Mouse (Mus musculus) midbrain, embryonic 13.5 days (tissue): ENCODE results near the gene Apobec3. TPM values are rescaled to one million over a fixed set of nuclear protein-coding genes. Genes with fewer than 3 reads are reported as not detected.
"Not testable (repeated sequence)": the region's sequence is repeated elsewhere in the genome, so short reads cannot be mapped to it uniquely, and the experiment has no call there.

Source experiments
- ATAC-seq: fragments of 200-750 bp; cut with Nextera tagmentation; 2 replicates; pipeline ENCODE4 v1.8.0; 2017; ENCODE audit warnings: mild to moderate bottlenecking, moderate TSS enrichment, moderate library complexity
- H3K27ac ChIP-seq: fragments of 300-500 bp; sonication (generic); 2 replicates; pipeline ENCODE4 v1.5.1; 2015; ENCODE audit warnings: inconsistent platforms, mild to moderate bottlenecking, moderate library complexity
- H3K27me3 ChIP-seq: fragments of 300-500 bp; sonication (generic); 2 replicates; pipeline ENCODE4 v1.6.1; 2015; ENCODE audit warnings: mild to moderate bottlenecking, inconsistent platforms
- H3K36me3 ChIP-seq: fragments of 300-500 bp; sonication (generic); 2 replicates; pipeline ENCODE4 v1.6.1; 2015; ENCODE audit warnings: mild to moderate bottlenecking, inconsistent platforms
- H3K4me1 ChIP-seq: fragments of 300-500 bp; sonication (generic); replicated peaks from 2 replicates; pipeline ENCODE4 v1.6.1; 2015; ENCODE audit warnings: inconsistent platforms
- H3K4me2 ChIP-seq: fragments of 300-500 bp; sonication (generic); replicated peaks from 2 replicates; pipeline ENCODE4 v1.6.1; 2015; ENCODE audit warnings: moderate library complexity, mild to moderate bottlenecking, inconsistent platforms
- H3K4me3 ChIP-seq: fragments of 300-500 bp; sonication (generic); replicated peaks from 2 replicates; pipeline ENCODE4 v1.5.1; 2015; ENCODE audit warnings: mild to moderate bottlenecking, inconsistent platforms
- H3K9ac ChIP-seq: fragments of 300-500 bp; sonication (generic); replicated peaks from 2 replicates; pipeline ENCODE4 v1.6.1; 2015; ENCODE audit warnings: mild to moderate bottlenecking, inconsistent platforms
- H3K9me3 ChIP-seq: fragments of 300-500 bp; sonication (generic); 2 replicates; pipeline ENCODE4 v1.6.1; 2016; ENCODE audit warnings: mild to moderate bottlenecking, inconsistent platforms
- WGBS: fragments of 180-500 bp; shearing (Covaris S2); methylation state at CpG from one replicate; pipeline ENCODE4 v1.1.7; 2015; 5-methylcytosine and 5-hydroxymethylcytosine counted together
- polyA plus RNA-seq: library from polyadenylated mRNA; unstranded; fragments of >200 nt; fragmentation: Nextera tagmentation; extraction: Ambion mirVana; gene quantifications from 2 replicates; pipeline ENCODE4 v1.2.1, GENCODE M21; 2015

Apobec3 gene
- polyA plus RNA-seq, 1 experiment from 2014 or later = 3.1 TPM

DNA sequence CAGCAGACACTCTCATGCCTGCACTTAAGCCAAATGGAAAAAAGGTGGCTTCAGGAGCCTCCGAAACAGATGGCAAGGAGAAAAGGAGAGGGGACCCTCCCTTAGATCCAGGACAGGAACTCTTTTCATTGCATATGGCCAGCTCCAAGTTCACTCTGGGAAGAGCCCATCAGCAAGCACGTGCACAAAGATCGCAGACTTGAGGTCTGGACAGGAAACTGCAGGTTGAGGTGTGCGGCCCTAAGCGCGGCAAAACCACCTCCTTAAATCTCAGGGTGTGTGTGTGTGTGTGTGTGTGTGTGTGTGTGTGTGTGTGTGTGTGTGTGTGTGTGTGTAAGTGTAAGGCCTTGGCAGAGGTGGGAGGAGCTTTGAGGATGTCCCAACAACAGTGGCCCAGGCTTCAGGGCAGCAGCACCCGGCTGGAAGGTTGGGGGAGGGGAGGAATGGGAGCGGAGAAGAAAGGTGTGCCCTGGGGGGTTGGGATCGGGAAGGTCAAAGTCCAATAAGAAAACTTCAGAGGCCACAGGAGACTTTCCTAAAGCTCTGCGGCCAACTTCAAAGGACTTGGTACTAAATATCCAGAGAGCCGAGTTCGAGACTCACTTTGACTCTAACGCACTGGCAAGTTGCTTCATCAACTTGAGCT is 40.2 kb downstream of the Apobec3 start:
- peak overlapping the region; percentile 69; the same call in 1 of the 2 replicates for H3K9ac ChIP-seq
- peaks cover 30% of the 10 kb centered on the region for H3K27me3 ChIP-seq
- H3K9me3 ChIP-seq = no peaks in the 10 kb centered on the region
- H3K27ac ChIP-seq = no peak overlapping the region
- peak overlapping the region; percentile 69 for H3K4me2 ChIP-seq
- no peaks in the 10 kb centered on the region for H3K36me3 ChIP-seq
- peak overlapping the region; percentile 67 for H3K4me3 ChIP-seq
- 20% methylated on average over 13 of the region's 13 CpGs for WGBS
- peaks cover 45% of the 10 kb centered on the region for H3K4me1 ChIP-seq
- no peak for ATAC-seq

DNA sequence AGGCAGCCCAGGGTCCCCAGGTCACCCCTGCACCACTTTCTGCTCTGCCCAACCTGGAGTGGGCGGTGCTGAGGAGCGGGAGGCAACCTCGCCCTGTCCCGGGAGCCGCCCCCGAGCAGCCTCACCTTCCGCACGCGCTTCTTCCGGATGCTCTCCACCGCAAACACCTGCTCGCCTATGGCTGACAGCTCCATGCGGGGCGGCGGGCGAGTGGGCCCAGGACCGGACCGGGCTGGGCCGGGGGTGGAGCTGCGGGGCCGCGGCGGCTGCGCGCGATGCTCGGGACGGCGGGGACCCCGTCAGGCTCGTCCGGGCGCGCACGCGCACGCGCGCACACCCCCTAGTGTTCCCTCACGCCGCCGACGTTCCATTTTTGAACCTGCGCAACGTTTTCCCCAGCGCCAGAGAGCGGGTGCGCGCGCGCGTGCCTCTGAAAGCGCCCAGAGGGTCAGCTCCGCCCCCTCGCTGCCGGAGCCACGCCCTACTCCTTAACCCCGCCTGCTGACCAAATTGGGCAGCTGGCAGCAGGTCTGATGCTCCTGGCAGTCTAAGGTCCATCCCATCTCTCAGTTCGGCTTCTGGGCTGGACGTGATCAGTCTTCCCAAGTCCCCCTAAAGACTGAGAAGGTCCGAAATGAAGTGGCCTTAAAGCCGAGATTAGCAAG is 41.0 kb downstream of the Apobec3 start:
- H3K4me1 ChIP-seq = peaks cover 39% of the 10 kb centered on the region
- no peaks in the 10 kb centered on the region for H3K36me3 ChIP-seq
- ATAC-seq = peak; percentile 66
- H3K27ac ChIP-seq = no peak overlapping the region
- under 1% methylated on average over 58 of the region's 62 CpGs for WGBS
- H3K4me3 ChIP-seq = peak overlapping the region; percentile 67
- no peaks in the 10 kb centered on the region for H3K9me3 ChIP-seq
- peaks cover 30% of the 10 kb centered on the region for H3K27me3 ChIP-seq
- H3K4me2 ChIP-seq = peak overlapping the region; percentile 69
- H3K9ac ChIP-seq = peak overlapping the region; percentile 69

- peak overlapping the region; percentile 67 for H3K4me3 ChIP-seq
- peaks cover 33% of the 10 kb centered on the region for H3K4me1 ChIP-seq
- no peaks in the 10 kb centered on the region for H3K36me3 ChIP-seq
- no peak overlapping the region for H3K9ac ChIP-seq
- peak; percentile 46 for ATAC-seq
- no peaks in the 10 kb centered on the region for H3K9me3 ChIP-seq
- no peak overlapping the region for H3K27ac ChIP-seq
- H3K4me2 ChIP-seq = peak overlapping the region; percentile 69
- peaks cover 30% of the 10 kb centered on the region for H3K27me3 ChIP-seq
- 4% methylated on average over 22 of the region's 22 CpGs for WGBS
These were observed 41.7 kb downstream of the Apobec3 start for GRCm38 (mm10) chr15:79933052-79933669.

GRCm38 (mm10) chr15:79933670-79934514 is 42.4 kb downstream of the Apobec3 start:
- no peaks in the 10 kb centered on the region for H3K36me3 ChIP-seq
- WGBS = 1% methylated on average over 22 of the region's 22 CpGs
- ATAC-seq = no peak
- H3K27me3 ChIP-seq = peaks cover 30% of the 10 kb centered on the region
- peaks cover 31% of the 10 kb centered on the region for H3K4me1 ChIP-seq
- H3K4me3 ChIP-seq = peak overlapping the region; percentile 3
- no peak overlapping the region for H3K27ac ChIP-seq
- H3K9me3 ChIP-seq = no peaks in the 10 kb centered on the region
- no peak overlapping the region for H3K9ac ChIP-seq
- H3K4me2 ChIP-seq = peak overlapping the region; percentile 43

DNA sequence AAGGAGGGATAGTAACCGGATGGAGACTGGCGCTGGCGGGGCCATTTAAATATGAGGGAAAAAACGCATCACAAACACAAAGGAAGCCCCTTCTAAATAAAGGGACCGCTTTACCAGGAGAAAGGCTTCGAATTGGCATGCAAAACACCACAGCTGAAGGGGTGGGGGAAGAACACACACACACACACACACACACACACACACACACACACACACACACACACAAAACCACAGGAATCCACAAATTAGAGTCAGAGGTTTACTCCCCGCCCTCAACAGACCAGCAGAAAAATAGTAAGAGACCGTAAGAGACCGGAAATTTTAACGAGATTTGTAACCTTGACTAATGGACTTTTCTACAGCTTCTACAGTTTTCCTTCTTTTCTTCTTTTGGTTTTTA is 43.3 kb downstream of the Apobec3 start:
- H3K4me3 ChIP-seq = no peak overlapping the region
- H3K27me3 ChIP-seq = peaks cover 30% of the 10 kb centered on the region
- H3K9me3 ChIP-seq = no peaks in the 10 kb centered on the region
- 2% methylated on average over 10 of the region's 10 CpGs for WGBS
- ATAC-seq = no peak
- H3K36me3 ChIP-seq = no peaks in the 10 kb centered on the region
- peak overlapping the region; percentile 43 for H3K4me2 ChIP-seq
- H3K27ac ChIP-seq = no peak overlapping the region
- peaks cover 31% of the 10 kb centered on the region for H3K4me1 ChIP-seq
- no peak overlapping the region for H3K9ac ChIP-seq

DNA sequence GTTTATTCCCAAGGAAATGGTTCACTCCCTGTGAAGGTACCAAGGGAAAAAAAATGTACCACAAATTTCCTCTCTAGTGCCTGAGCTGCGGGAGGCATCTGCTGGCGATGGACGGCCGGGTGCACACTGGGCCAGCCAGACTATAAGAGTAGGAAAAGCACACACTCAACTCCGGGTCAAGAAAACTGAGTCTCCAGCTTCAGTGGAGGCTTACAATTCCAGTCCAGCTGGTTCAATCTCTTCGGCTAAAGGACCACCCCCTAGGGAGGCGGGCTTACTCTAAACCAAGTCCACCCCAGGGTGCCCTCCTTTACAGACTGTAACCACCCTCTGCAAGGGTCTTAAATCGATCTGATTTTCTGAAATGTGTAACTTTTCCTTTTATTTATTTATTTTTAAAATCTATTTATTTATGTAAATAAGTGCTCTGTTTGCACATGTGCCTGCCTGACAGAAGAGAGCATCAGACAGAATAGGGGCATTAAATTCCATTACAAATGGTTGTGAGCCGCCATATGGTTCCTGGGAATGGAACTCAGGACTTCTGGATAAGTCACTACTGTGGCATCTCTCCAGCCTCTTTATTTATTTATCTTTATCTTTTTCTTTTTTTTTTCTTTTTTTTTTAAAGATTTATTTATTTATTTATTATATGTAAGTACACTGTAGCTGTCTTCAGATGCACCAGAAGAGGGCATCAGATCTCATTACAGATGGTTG is 44.4 kb downstream of the Apobec3 start:
- no peak for ATAC-seq
- no peaks in the 10 kb centered on the region for H3K9me3 ChIP-seq
- H3K4me3 ChIP-seq = no peak overlapping the region
- H3K4me2 ChIP-seq = no peak overlapping the region
- peaks cover 24% of the 10 kb centered on the region for H3K27me3 ChIP-seq
- H3K4me1 ChIP-seq = peaks cover 31% of the 10 kb centered on the region
- no peaks in the 10 kb centered on the region for H3K36me3 ChIP-seq
- 31% methylated on average over 9 of the region's 9 CpGs for WGBS
- H3K9ac ChIP-seq = no peak overlapping the region
- H3K27ac ChIP-seq = no peak overlapping the region

DNA sequence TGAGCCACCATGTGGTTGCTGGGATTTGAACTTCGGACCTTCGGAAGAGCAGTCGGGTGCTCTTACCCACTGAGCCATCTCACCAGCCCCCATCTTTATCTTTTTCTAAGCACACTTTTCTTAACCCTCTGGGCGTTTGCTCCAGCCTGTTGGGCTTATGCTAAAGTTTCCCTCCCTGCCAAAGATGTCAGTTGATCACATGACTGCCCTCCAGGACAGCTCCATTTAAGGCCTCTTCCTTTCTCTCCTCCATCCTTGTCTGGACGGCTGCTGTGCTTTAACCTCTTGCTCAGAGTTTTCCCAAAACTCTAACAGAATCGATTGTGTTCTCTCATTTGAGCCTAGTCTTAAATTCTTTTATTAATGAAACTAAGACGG is 44.9 kb downstream of the Apobec3 start:
- 71% methylated on average over 7 of the region's 7 CpGs for WGBS
- ATAC-seq = no peak
- Histone ChIP-seq H3K9ac (no peak overlapping the region), H3K9me3 (no peaks in the 10 kb centered on the region), H3K27ac (no peak overlapping the region), H3K4me1 (peaks cover 31% of the 10 kb centered on the region), H3K4me3 (no peak overlapping the region), H3K4me2 (no peak overlapping the region), H3K27me3 (peaks cover 24% of the 10 kb centered on the region), H3K36me3 (no peaks in the 10 kb centered on the region)

- ATAC-seq = no peak
- Histone ChIP-seq H3K9ac (no peak overlapping the region), H3K27me3 (peaks cover 2% of the 10 kb centered on the region), H3K27ac (no peak overlapping the region), H3K4me2 (no peak overlapping the region), H3K36me3 (no peaks in the 10 kb centered on the region), H3K4me1 (peaks cover 13% of the 10 kb centered on the region), H3K4me3 (no peak overlapping the region), H3K9me3 (no peaks in the 10 kb centered on the region)
- 91% methylated on average over 12 of the region's 12 CpGs for WGBS
These were observed 47.6 kb downstream of the Apobec3 start for GRCm38 (mm10) chr15:79939020-79939419.

- H3K9ac ChIP-seq, H3K4me2 ChIP-seq, H3K9me3 ChIP-seq, H3K4me3 ChIP-seq, H3K27ac ChIP-seq, H3K27me3 ChIP-seq, H3K4me1 ChIP-seq, H3K36me3 ChIP-seq, ATAC-seq: not testable (repeated sequence)
- WGBS = 86% methylated on average over 6 of the region's 7 CpGs
These were observed 48.0 kb downstream of the Apobec3 start for GRCm38 (mm10) chr15:79939501-79939900.

- H3K27me3 ChIP-seq = peaks cover 2% of the 10 kb centered on the region; the same call in 1 of the 2 replicates
- H3K9ac ChIP-seq = no peak overlapping the region
- H3K4me1 ChIP-seq = peaks cover 5% of the 10 kb centered on the region
- no peak for ATAC-seq
- no peaks in the 10 kb centered on the region for H3K9me3 ChIP-seq
- H3K4me3 ChIP-seq = no peak overlapping the region
- H3K27ac ChIP-seq = no peak overlapping the region
- WGBS = 90% methylated on average over 16 of the region's 16 CpGs
- no peaks in the 10 kb centered on the region for H3K36me3 ChIP-seq
- H3K4me2 ChIP-seq = no peak overlapping the region
These were observed 48.5 kb downstream of the Apobec3 start for GRCm38 (mm10) chr15:79939913-79940312.

DNA sequence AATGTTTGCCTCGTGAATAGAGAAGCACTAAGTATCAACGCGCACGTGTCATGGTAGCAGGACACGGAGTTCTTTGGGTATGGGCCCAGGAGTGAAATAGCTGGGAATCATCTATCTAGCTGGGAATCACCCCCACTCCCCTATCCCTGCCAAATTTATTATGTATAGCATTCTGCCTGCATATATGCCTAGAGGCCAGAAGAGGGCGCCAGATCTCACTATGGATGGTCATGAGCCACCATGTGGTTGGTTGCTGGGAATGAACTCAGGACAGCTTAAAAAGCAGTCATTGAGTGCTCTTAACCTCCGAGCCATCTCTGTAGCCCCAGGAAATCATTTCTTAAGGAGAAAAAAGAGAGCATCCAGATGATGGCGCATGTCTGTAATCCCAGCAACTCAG is 49.5 kb downstream of the Apobec3 start:
- H3K4me1 ChIP-seq = no peaks in the 10 kb centered on the region
- no peak for ATAC-seq
- H3K36me3 ChIP-seq = no peaks in the 10 kb centered on the region
- H3K27me3 ChIP-seq = peaks cover 3% of the 10 kb centered on the region; the same call in 1 of the 2 replicates
- no peaks in the 10 kb centered on the region for H3K9me3 ChIP-seq
- no peak overlapping the region for H3K4me3 ChIP-seq
- H3K4me2 ChIP-seq = no peak overlapping the region
- 28% methylated on average over 8 of the region's 8 CpGs for WGBS
- no peak overlapping the region for H3K27ac ChIP-seq
- no peak overlapping the region for H3K9ac ChIP-seq
